Mouse (Mus musculus) retina, postnatal 7 days (tissue): ENCODE measurements around the gene Cep78.

ENCODE experiments used
- DNase-seq: peaks from one replicate; pipeline ENCODE4 v3.0.0-alpha.2; 2012; ENCODE audit warnings: low read depth, low spot score

Cep78 gene

DNA sequence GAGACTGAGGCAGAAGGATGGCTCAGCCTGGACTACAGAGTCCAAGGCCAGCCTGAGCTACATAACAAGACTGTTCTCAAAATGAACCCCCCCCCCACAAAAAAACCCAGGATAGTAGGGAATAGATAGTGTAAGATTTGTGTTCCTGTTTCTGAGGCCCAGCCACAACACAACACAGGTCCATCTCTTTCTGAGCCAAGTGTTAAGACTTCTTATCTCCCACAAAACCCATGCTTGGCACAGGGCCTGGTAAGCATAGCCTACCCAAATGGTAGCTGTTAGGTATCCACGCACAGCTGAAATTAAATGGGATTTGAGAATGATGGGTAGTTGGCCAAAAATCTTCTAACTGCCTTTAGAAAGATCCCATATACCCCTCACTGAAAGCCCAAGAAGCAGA, 74.3 kb downstream of the Cep78 start:
- DNase-seq: no peak

DNA sequence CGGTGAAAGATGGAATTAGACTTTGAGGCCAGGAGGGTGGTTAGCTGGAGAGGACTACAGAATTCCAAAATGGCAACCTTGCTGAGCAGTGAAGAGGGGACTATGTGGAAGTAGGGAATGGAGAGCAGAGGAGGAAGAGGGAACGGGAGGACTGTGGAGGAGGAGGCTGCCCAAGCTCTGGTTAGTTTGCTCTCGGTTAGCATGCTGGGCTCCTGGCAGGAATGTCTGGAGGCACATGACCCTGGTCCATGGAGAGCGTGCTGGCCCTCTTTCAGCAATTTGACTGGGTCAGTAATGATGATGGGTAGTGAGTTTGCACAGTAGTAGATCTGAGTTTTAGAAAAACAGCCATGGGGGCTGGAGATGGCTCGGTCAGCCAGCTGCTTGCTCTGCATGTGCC, 76.8 kb downstream of the Cep78 start:
- DNase-seq: no peak
